Comparison of ENCODE assay signal across 8 mouse cellular contexts in the genomic region with DNA sequence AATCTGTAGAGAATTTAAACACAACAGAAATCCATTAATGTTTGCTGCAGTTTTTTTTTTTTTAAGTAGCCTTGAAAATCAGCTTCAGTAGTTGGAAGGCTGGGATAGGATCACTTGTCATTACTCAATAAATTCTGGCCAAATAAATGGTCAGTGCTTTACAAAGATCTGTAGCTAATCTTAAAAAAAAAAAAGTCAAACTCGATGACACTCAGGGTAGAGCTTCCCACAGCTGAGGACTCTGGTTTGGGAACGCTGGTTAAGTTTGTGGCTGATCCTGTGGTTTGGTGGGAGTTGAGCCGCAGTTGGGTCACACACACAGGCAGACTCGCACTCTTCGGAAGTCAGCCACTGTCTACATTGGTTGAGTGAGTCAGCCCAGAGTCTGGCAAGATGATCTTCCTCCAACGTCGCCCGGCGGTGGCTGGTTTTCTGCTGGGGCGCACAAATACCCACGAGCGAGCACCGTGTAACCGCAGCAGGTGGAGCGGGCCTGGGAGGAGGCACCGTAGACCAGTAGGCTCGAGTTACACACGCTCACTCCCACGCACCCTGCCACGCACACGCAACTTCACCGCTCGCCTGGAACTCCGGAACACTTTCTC.
A peak's percentile ranks its signal among the peaks of the same experiment; 100 is the strongest.
DNase-seq lines count a peak whose midpoint lies in the region; ATAC-seq and TF ChIP-seq lines count a peak whose summit lies in the region.

No protein-coding gene starts in this region.

- H3K36me3 ChIP-seq in intestine, embryonic 16.5 days (ENCODE audit: control insufficient read depth, insufficient read depth, low read length), result no peaks in the 10 kb centered on the region
- H3K36me3 ChIP-seq in neural tube, embryonic 14.5 days (ENCODE audit: control insufficient read depth, insufficient read depth, low read length), result no peaks in the 10 kb centered on the region

- H3K4me2 ChIP-seq in intestine, embryonic 16.5 days (ENCODE audit: low read depth, low read length), result peak overlapping the region; percentile 98
- peak overlapping the region; percentile 60 for H3K4me2 ChIP-seq in neural tube, embryonic 14.5 days (ENCODE audit: low read depth, low read length)

- TF ChIP-seq CTCF in layer of hippocampus, adult 2 months (conservative IDR thresholded peaks at IDR 0.05), result no peak
- TF ChIP-seq CTCF in cortical plate, adult 2 months (IDR thresholded peaks at IDR 0.05; ENCODE audit: extremely low read depth, insufficient read depth, low read length), result no peak
- TF ChIP-seq CTCF in lung, adult 2 months (IDR thresholded peaks at IDR 0.05; ENCODE audit: insufficient read depth, low read length), result no peak

- peak overlapping the region; percentile 72 for H3K9ac ChIP-seq in intestine, embryonic 16.5 days (ENCODE audit: low read depth, low read length)
- no peak overlapping the region for H3K9ac ChIP-seq in neural tube, embryonic 14.5 days (replicated peaks; ENCODE audit: low read depth, low read length)

- peak overlapping the region; percentile 42; the same call in 1 of the 2 replicates for H3K4me3 ChIP-seq in layer of hippocampus, adult 2 months
- peak overlapping the region; percentile 32; the same call in 1 of the 2 replicates for H3K4me3 ChIP-seq in cortical plate, adult 2 months (ENCODE audit: insufficient read depth, low read length)
- peak overlapping the region; percentile 62 for H3K4me3 ChIP-seq in intestine, embryonic 16.5 days (ENCODE audit: low read length)
- peak overlapping the region; percentile 67 for H3K4me3 ChIP-seq in lung, adult 2 months (replicated peaks; ENCODE audit: extremely low read depth, low read depth, low read length)
- H3K4me3 ChIP-seq in neural tube, embryonic 14.5 days (ENCODE audit: low read depth, low read length), result peak overlapping the region; percentile 31

- no peak for TF ChIP-seq POLR2A in cortical plate, adult 2 months (IDR thresholded peaks at IDR 0.05; ENCODE audit: extremely low read depth, insufficient read depth, low read length)
- TF ChIP-seq POLR2A in lung, adult 2 months (IDR thresholded peaks at IDR 0.05; ENCODE audit: borderline replicate concordance, extremely low read depth, low read depth, low read length), result peak; percentile 45; the same call in 1 of the 2 replicates

- WGBS in intestine, embryonic 16.5 days, result under 1% methylated on average over 24 of the region's 24 CpGs
- under 1% methylated on average over 24 of the region's 24 CpGs for WGBS in lung, adult 2 months
- WGBS in neural tube, embryonic 14.5 days, result under 1% methylated on average over 24 of the region's 24 CpGs

- H3K27me3 ChIP-seq in intestine, embryonic 16.5 days (replicated peaks; ENCODE audit: control insufficient read depth, insufficient read depth, low read length), result peaks cover 27% of the 10 kb centered on the region
- H3K27me3 ChIP-seq in neural tube, embryonic 14.5 days (ENCODE audit: control insufficient read depth, insufficient read depth, low read length), result peaks cover 64% of the 10 kb centered on the region

- no peak for DNase-seq in layer of hippocampus, adult 2 months (ENCODE audit: low spot score in 2 of 2)
- no peak for DNase-seq in layer of hippocampus, postnatal 10 days (ENCODE audit: low spot score in 2 of 2)
- peak; percentile 30 to 51 for DNase-seq in gastrocnemius, postnatal 4 days (ENCODE audit: low spot score in 2 of 2)
- DNase-seq in lung, adult 2 months, result peak; percentile 68
- DNase-seq in testis, postnatal 14 days (ENCODE audit: low spot score), result no peak

- peak; percentile 2; the same call in 1 of the 2 replicates for ATAC-seq in intestine, embryonic 16.5 days
- no peak for ATAC-seq in neural tube, embryonic 14.5 days (ENCODE audit: low read depth)

- H3K9me3 ChIP-seq in intestine, embryonic 16.5 days (ENCODE audit: control insufficient read depth, low read length), result no peaks in the 10 kb centered on the region
- H3K9me3 ChIP-seq in neural tube, embryonic 14.5 days (ENCODE audit: control insufficient read depth, low read length), result no peaks in the 10 kb centered on the region

- no peak overlapping the region for H3K27ac ChIP-seq in layer of hippocampus, adult 2 months
- H3K27ac ChIP-seq in cortical plate, adult 2 months (ENCODE audit: insufficient read depth, low read length), result no peak overlapping the region
- H3K27ac ChIP-seq in intestine, embryonic 16.5 days (ENCODE audit: low read length), result no peak overlapping the region
- H3K27ac ChIP-seq in neural tube, embryonic 14.5 days (ENCODE audit: low read depth, low read length), result no peak overlapping the region

- H3K4me1 ChIP-seq in cortical plate, adult 2 months (ENCODE audit: control insufficient read depth, insufficient read depth, low read length), result no peaks in the 10 kb centered on the region
- peaks cover 29% of the 10 kb centered on the region for H3K4me1 ChIP-seq in intestine, embryonic 16.5 days (ENCODE audit: control insufficient read depth, insufficient read depth, low read length)
- peaks cover 3% of the 10 kb centered on the region; the same call in 1 of the 2 replicates for H3K4me1 ChIP-seq in lung, adult 2 months (ENCODE audit: control insufficient read depth, insufficient read depth, low read length)
- peaks cover 28% of the 10 kb centered on the region for H3K4me1 ChIP-seq in neural tube, embryonic 14.5 days (ENCODE audit: control insufficient read depth, insufficient read depth, low read length)

Comparison
In these comparisons a context has a peak if more than half of its experiments do, and no peak if none do; other contexts are left out.
1. DNase-seq: peak in gastrocnemius, postnatal 4 days (2 of 2) and lung, adult 2 months (single experiment); none in layer of hippocampus, adult 2 months (0 of 2), layer of hippocampus, postnatal 10 days (0 of 2) and testis, postnatal 14 days (single experiment).
2. Peak in every context shown above with its lines, with median percentiles within 50 percentile points of each other: H3K4me3 ChIP-seq.